Mouse (Mus musculus) layer of hippocampus, adult 2 months (tissue): ENCODE measurements around the gene Rnf186. TPM values are rescaled to one million over a fixed set of nuclear protein-coding genes. Genes with fewer than 3 reads are reported as not detected.
"Not testable (repeated sequence)": the region's sequence is repeated elsewhere in the genome, so short reads cannot be mapped to it uniquely, and the experiment has no call there.

Experiments used
- DNase-seq, 2 experiments: peaks; one replicate each; pipeline ENCODE4 v3.0.0; 2022; ENCODE audit warnings: low spot score in 2 of 2
- H3K27ac ChIP-seq: fragments of 200-600 bp; 2 replicates; pipeline ENCODE4 v1.8.1; 2022
- H3K4me3 ChIP-seq: fragments of 200-600 bp; 2 replicates; pipeline ENCODE4 v1.8.1; 2022; ENCODE audit warnings: mild to moderate bottlenecking
- CTCF ChIP-seq: fragments of 200-600 bp; conservative IDR thresholded peaks from 2 replicates; pipeline ENCODE4 v1.8.1; 2022; ENCODE audit warnings: antibody characterized with exemption, mild to moderate bottlenecking, moderate library complexity
- total RNA-seq, 2 experiments: library from RNA; stranded (reverse); gene quantifications; 2 replicates each; pipeline ENCODE4 v1.2.3; 2021

Gene Rnf186
- total RNA-seq, 2 experiments from 2014 or later: not detected

DNA sequence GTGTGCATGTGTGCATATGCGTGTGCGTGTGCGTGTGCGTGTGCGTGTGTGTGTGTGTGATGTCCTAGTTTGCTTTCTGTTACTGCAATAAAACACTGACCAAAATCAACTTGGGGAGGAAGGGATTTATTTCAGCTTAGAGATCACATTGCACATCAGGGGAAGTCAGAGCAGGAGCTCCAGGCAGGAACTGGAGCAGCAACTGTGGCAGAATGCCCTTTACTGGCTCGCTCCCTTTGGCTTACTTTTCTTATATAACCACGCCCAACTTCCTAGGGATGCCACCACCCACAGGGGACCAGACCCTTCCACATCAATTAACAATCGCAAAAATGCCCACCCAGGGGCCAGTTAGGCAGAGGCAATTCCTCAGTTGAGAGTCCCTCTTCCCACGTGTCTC is 8.3 kb upstream of the Rnf186 start:
- DNase-seq: no peak
- Histone ChIP-seq H3K27ac (peak overlapping the region; percentile 55; the same call in 1 of the 2 replicates), H3K4me3 (no peak overlapping the region)
- TF ChIP-seq CTCF: no peak

- TF ChIP-seq CTCF: no peak
- H3K4me3 ChIP-seq: no peak overlapping the region
- no peak for DNase-seq
- peak overlapping the region; percentile 55; the same call in 1 of the 2 replicates for H3K27ac ChIP-seq
Observed at GRCm38 (mm10) chr4:138959120-138959519, 7.8 kb upstream of the Rnf186 start.

DNA sequence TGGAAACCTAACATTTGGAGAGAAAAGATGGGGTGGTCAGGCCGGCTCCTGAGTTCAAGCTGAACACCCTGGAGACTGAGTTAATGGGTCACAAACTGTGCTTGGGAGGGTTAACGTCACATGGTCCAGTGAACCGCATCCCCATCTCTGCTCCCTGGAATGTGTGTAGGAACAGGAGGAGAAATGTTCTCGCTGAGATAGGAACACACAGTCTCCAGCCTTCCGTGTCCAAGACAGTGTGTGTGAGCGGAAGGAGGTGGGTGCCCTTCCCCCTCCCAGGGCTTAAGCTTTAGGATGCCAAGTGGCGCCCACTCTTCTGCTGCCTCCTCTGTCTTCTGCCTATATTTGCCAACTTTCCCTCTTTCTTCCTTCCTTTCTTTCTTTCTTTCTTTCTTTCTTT is 7.0 kb upstream of the Rnf186 start:
- Histone ChIP-seq H3K27ac (peak overlapping the region; percentile 54; the same call in 1 of the 2 replicates), H3K4me3 (no peak overlapping the region)
- peak; percentile 17 to 35 for DNase-seq
- TF ChIP-seq CTCF: no peak

DNA sequence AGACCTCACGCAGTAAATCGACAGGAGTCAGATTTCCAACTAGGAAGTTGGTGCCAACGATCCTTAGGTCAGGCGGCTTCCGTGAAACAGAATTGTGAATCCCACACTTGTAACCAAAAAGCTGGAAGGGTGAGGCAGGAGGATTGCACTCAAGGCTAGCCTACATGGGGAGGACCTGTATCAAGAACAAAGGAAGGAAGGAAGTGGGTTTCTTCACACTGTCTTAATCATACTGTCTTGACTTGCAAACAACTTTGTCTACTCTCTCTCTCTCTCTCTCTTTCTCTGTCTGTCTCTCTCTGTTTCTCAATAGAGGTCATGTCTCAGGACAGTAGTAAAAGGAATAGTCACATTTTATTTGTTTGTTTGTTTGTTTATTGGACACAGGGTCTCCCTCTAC is 4.2 kb upstream of the Rnf186 start:
- no peak for TF ChIP-seq CTCF
- H3K4me3 ChIP-seq: no peak overlapping the region
- no peak for DNase-seq

DNA sequence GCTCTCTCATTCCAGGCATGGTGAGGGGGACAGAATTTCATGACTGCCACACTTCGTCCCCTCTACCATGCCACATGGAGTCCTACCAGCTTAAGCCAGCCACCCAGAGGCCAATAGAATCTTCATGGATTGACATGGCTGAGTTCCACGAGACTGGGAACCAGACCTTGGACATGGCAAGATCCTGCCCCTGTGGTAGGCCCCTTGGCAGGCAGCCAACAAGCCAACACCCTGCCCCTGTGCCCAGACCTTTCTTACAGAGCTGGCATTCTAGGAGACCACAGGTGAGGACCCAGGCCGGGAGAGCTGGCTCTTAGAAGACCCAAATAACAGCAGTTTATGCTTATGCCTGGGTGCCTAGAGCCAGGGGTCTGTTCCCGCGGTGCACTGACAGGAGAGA is 1.0 kb upstream of the Rnf186 start:
- Histone ChIP-seq H3K27ac (no peak overlapping the region), H3K4me3 (no peak overlapping the region)
- no peak for TF ChIP-seq CTCF
- no peak for DNase-seq

More for the DNA sequence above, 4.2 kb upstream of the Rnf186 start:
- no peak overlapping the region for H3K27ac ChIP-seq

DNA sequence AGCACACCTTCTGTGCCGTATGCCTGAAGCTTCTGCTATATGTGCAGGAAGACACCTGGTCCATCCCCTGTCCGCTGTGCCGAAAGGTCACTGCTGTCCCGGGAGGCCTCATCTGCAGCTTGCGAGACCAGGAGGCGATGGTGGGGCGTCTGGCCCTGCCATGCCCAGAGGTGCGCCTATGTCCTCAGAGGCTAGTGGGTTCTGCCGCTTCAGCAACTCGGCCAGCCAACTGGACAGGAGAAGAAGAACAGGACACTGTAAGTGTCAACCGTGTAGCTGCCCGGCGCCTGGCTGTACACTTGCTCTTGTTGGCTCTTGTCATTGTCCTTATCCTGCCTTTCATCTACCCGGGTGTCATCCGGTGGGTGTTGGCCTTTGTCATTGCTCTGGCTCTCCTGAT is 573 bp downstream of the Rnf186 start:
- Histone ChIP-seq H3K27ac (no peak overlapping the region), H3K4me3 (no peak overlapping the region)
- TF ChIP-seq CTCF: no peak
- DNase-seq: no peak

DNA sequence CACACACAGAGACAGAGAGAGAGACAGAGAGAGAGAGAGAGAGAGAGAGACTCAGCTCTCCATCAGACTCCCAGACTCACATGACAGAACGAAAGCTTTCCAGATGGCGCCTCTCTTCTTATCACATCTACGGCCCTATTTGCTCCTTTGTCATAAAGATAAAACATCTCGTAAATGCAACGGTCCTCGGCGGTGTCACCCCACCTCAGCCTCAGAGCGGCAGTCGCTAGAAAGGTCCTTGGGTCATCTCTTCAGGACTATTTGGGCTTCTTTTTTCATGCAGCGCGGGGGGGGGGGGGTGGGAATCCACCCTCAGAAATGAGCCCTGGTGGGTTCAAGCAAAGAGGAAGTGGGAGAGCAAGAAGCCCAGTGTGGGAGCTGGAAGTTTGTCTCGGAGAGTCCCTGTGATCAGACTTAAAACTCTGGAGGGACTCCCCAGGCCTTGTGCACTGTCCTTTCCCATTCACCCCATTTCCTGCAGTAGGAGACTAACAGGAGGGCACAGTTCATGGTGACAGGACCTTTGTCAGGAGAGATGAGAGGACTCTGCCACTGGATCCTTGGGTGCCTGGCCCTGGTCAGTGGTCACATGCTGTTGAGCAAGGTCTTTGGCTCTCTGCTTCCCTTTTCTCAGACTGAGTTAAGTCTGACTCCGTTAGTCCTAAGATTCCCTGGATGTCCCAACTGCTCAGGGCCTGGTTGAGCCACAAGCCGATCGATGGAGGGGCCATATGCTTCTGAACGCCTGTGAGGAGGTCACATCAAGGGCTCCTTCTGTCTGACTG is 2.1 kb downstream of the Rnf186 start:
- DNase-seq: no peak
- Histone ChIP-seq H3K4me3 (no peak overlapping the region), H3K27ac (no peak overlapping the region)
- no peak for TF ChIP-seq CTCF

DNA sequence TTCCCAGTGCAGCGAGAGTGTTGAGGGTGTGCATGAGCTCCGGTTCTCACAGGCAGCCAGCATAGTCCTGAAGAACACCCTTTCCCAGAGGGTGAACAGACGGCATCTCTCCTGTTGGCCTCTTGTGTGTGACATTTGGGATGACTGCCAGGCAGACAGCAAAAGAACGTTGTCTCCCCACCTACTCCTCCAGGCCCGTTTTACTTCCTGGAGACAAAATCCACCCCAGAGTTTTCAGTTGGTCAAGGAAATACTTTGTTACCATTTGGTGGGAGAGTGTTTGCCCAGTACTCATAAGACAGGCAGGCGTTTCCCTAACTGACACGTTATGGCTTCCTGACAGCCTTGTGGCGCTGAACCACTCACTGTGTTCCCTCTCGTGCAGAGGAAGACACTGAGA is 2.8 kb downstream of the Rnf186 start:
- no peak for DNase-seq
- TF ChIP-seq CTCF: no peak
- Histone ChIP-seq H3K27ac (no peak overlapping the region), H3K4me3 (no peak overlapping the region)

- DNase-seq: no peak
- TF ChIP-seq CTCF: no peak
- Histone ChIP-seq H3K4me3 (no peak overlapping the region), H3K27ac (no peak overlapping the region)
Observed at GRCm38 (mm10) chr4:138971371-138971770, 4.5 kb downstream of the Rnf186 start.

DNA sequence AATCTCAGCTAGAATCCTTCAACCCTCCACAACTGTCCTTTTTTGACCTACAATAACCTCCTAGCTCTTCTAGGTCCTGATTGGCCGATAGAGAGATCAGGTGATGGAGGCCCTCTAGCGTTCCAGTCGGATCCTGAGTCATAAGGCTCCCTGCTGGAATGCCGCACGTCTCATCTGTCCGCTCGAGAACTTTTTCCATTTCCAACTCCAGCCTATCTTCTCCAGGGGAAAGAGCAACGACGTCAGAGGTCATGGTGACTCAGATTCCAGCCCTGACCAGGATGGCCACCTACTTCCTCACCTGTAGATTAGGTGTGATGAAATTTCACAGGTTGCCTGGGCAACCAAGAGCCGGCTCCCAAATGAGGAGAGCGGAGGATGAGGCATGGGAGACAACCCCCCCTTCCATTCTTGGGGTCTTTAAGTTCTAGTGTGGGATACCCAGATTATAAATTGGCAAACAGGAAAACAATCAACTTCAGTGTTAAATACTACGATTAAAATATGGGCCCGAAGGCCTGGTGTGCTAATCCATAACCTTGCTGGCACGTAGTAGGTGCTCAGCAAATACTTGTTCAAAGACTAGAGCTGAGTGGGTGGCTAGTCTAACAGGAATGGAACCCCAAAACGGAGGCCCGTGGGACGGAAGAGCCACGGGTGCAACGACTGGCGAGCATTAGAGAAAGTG is 5.4 kb downstream of the Rnf186 start:
- peak; percentile 20 to 47 for DNase-seq
- Histone ChIP-seq H3K4me3 (peak overlapping the region; percentile 64), H3K27ac (peak overlapping the region; percentile 84)
- peak; percentile 58 for TF ChIP-seq CTCF

DNA sequence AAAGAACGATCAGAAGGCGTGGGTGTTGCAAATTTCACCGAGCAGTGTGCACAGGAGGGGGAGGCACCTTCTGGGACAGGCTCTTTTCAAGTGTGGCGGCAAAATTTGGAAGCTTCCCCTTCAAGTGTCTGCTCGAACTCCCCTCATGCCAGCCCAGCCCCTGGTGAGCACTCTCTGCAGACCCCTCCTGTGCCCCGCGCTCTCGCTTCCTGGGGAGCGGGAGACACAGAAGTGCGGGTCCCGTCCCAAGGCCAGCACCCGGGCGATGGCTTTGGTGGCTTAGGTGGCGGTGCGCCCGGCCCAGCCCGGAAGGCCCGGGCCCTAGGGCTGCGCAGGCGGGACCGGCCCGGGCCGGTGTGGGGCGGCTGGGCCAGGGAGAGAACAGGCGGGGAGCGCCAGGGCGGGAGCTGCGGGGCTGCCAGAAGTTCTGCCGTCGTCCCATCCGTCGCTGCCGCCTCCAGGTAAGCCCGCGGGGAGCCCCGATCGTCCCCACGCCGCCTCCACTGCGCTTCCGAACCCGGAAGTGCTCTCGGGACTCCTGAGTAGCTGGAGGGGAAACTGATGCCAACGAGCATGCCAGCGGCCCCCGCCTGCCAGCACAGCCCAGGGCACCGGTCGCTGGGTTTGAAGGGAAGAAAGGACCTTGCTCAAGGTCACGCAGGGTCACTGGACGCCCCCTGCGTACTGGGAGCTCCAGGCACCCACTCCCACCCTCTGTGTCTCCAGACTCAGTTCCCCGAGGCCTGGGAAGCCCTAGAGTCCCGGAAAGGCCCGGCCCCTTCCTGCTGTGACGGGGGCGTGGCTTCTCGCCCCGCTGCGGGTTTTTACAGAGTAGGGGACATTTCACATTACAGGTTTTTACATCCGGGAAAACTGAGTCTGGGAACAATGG is 6.2 kb downstream of the Rnf186 start, which contains the start of gene Tmco4:
TSS of gene Tmco4 (plus strand) at position 62 of the 892 bp plus-strand sequence.
- Histone ChIP-seq H3K27ac (peak within 1 kb of the TSS; percentile 84), H3K4me3 (peak within 1 kb of the TSS; percentile 64)
- DNase-seq: peak; percentile 53 to 58
- no peak for TF ChIP-seq CTCF

DNA sequence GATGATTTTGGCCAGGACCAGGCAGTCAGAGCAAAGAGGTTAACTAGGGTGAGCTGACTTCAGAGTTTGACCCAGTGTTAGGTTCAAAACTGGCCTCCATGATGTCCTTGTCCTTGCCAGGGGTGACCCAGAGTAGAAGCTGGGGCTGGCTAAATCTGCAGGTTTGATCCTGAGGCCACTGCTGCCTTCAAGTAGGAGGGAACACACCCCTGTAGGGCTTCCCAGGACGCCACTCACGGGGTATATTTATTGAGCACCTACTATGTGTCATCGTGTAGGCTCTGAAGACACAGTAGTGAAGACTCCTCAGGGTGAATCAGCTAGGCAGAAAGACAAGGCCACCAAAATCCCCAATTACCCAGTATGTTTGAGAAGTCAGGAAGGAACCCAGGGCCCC is 6.8 kb downstream of the Rnf186 start:
- DNase-seq: no peak
- H3K4me3 ChIP-seq: peak overlapping the region; percentile 64
- no peak for TF ChIP-seq CTCF
- peak overlapping the region; percentile 84; the same call in 1 of the 2 replicates for H3K27ac ChIP-seq

DNA sequence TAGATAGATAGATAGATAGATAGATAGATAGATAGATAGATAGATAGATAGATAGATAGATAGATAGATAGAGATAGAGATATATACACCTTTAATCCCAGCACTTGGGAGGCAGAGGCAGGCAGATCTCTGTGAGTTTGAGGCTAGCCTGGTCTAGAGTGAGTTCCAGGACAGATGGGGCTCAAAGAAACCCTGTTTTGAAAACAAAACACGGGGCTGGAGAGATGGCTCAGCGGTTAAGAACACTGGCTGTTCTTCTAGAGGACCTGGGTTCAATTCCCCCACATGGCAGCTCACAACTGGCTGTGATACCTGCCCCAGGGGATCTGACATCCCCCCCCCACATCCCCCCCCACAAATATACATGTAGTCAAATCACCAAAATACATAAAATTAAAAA is 7.6 kb downstream of the Rnf186 start:
- DNase-seq, H3K27ac ChIP-seq, H3K4me3 ChIP-seq: not testable (repeated sequence)
